Mouse (Mus musculus) embryo, embryonic 9.5 days (tissue): ENCODE results near the gene Rnf32.

ENCODE experiments used
- DNase-seq: peaks from one replicate; pipeline ENCODE4 v3.0.0-alpha.2; 2017; ENCODE audit errors: extremely low spot score

The Rnf32 gene

GRCm38 (mm10) chr5:29195570-29196263 is at the start of gene Rnf32:
Gene Rnf32, plus strand, starts transcription at chr5:29195992.
- peak; percentile 96 for DNase-seq

GRCm38 (mm10) chr5:29150146-29150545 is 45.6 kb upstream of the Rnf32 start:
- DNase-seq: peak; percentile 13

GRCm38 (mm10) chr5:29159849-29160248 is 35.9 kb upstream of the Rnf32 start:
- no peak for DNase-seq

- no peak for DNase-seq
These were observed 28.8 kb upstream of the Rnf32 start for GRCm38 (mm10) chr5:29166947-29167346.

- DNase-seq: no peak
These were observed 25.6 kb upstream of the Rnf32 start for GRCm38 (mm10) chr5:29170193-29170592.

- DNase-seq: no peak
These were observed 24.6 kb upstream of the Rnf32 start for GRCm38 (mm10) chr5:29171165-29171564.

GRCm38 (mm10) chr5:29186798-29187197 is 9.0 kb upstream of the Rnf32 start:
- no peak for DNase-seq

GRCm38 (mm10) chr5:29195231-29195569 is 592 bp upstream of the Rnf32 start:
- DNase-seq: no peak

- no peak for DNase-seq
These were observed 469 bp downstream of the Rnf32 start for GRCm38 (mm10) chr5:29196264-29196658.

GRCm38 (mm10) chr5:29197187-29197586 is 1.4 kb downstream of the Rnf32 start:
- no peak for DNase-seq

- DNase-seq: no peak
These were observed 3.2 kb downstream of the Rnf32 start for GRCm38 (mm10) chr5:29198960-29199488.

- DNase-seq: no peak
These were observed 4.1 kb downstream of the Rnf32 start for GRCm38 (mm10) chr5:29199868-29200267.

GRCm38 (mm10) chr5:29205690-29206089 is 9.9 kb downstream of the Rnf32 start:
- no peak for DNase-seq

GRCm38 (mm10) chr5:29211980-29212555 is 16.3 kb downstream of the Rnf32 start:
- no peak for DNase-seq

GRCm38 (mm10) chr5:29217997-29218396 is 22.2 kb downstream of the Rnf32 start:
- no peak for DNase-seq

- no peak for DNase-seq
These were observed 28.3 kb downstream of the Rnf32 start for GRCm38 (mm10) chr5:29224089-29224488.

GRCm38 (mm10) chr5:29230481-29230880 is 34.7 kb downstream of the Rnf32 start:
- DNase-seq: no peak

- DNase-seq: no peak
These were observed 42.6 kb downstream of the Rnf32 start for GRCm38 (mm10) chr5:29238379-29238778.

- DNase-seq: no peak
These were observed 49.0 kb downstream of the Rnf32 start for GRCm38 (mm10) chr5:29244769-29245168.

GRCm38 (mm10) chr5:29250795-29251495 is 55.2 kb downstream of the Rnf32 start:
- no peak for DNase-seq

- no peak for DNase-seq
These were observed 55.7 kb downstream of the Rnf32 start for GRCm38 (mm10) chr5:29251496-29251873.

GRCm38 (mm10) chr5:29253876-29254275 is 58.1 kb downstream of the Rnf32 start:
- no peak for DNase-seq

- DNase-seq: no peak
These were observed 75.1 kb downstream of the Rnf32 start for GRCm38 (mm10) chr5:29270879-29271278.
